Mouse (Mus musculus) testis, postnatal 10 days (tissue): Measurements from ENCODE around the gene Plcb1.
"Not testable (repeated sequence)": the region's sequence is repeated elsewhere in the genome, so short reads cannot be mapped to it uniquely, and the experiment has no call there.

Source experiments
- DNase-seq: peaks from one replicate; pipeline ENCODE4 v3.0.0; 2021; ENCODE audit warnings: low spot score

Gene Plcb1

GRCm38 (mm10) chr2:134972376-134972775, 186.5 kb downstream of the Plcb1 start:
- no peak for DNase-seq

- no peak for DNase-seq
Observed at GRCm38 (mm10) chr2:134974711-134975110, 188.8 kb downstream of the Plcb1 start.

GRCm38 (mm10) chr2:134976796-134977330, 191.0 kb downstream of the Plcb1 start:
- DNase-seq: peak; percentile 60

GRCm38 (mm10) chr2:134977641-134978040, 191.8 kb downstream of the Plcb1 start:
- DNase-seq: no peak

GRCm38 (mm10) chr2:134981394-134981793, 195.5 kb downstream of the Plcb1 start:
- DNase-seq: no peak

GRCm38 (mm10) chr2:134984884-134985283, 199.0 kb downstream of the Plcb1 start:
- no peak for DNase-seq

GRCm38 (mm10) chr2:134987978-134988377, 202.1 kb downstream of the Plcb1 start:
- DNase-seq: no peak

GRCm38 (mm10) chr2:134989650-134990292, 203.9 kb downstream of the Plcb1 start:
- no peak for DNase-seq

GRCm38 (mm10) chr2:135007134-135007533, 221.3 kb downstream of the Plcb1 start:
- no peak for DNase-seq

GRCm38 (mm10) chr2:135007885-135008284, 222.0 kb downstream of the Plcb1 start:
- DNase-seq: not testable (repeated sequence)

- DNase-seq: no peak
Observed at GRCm38 (mm10) chr2:135010371-135010770, 224.5 kb downstream of the Plcb1 start.

GRCm38 (mm10) chr2:135015501-135015900, 229.6 kb downstream of the Plcb1 start:
- no peak for DNase-seq

GRCm38 (mm10) chr2:135018275-135018674, 232.4 kb downstream of the Plcb1 start:
- DNase-seq: no peak

GRCm38 (mm10) chr2:135018708-135019107, 232.8 kb downstream of the Plcb1 start:
- DNase-seq: no peak

GRCm38 (mm10) chr2:135019588-135019987, 233.7 kb downstream of the Plcb1 start:
- no peak for DNase-seq

- no peak for DNase-seq
Observed at GRCm38 (mm10) chr2:135029288-135029687, 243.4 kb downstream of the Plcb1 start.

- DNase-seq: no peak
Observed at GRCm38 (mm10) chr2:135029700-135030099, 243.8 kb downstream of the Plcb1 start.

GRCm38 (mm10) chr2:135035640-135036260, 249.9 kb downstream of the Plcb1 start:
- no peak for DNase-seq

GRCm38 (mm10) chr2:135048791-135049190, 262.9 kb downstream of the Plcb1 start:
- DNase-seq: no peak

GRCm38 (mm10) chr2:135049283-135049682, 263.4 kb downstream of the Plcb1 start:
- DNase-seq: no peak

GRCm38 (mm10) chr2:135051540-135052288, 265.8 kb downstream of the Plcb1 start:
- DNase-seq: no peak

- DNase-seq: no peak
Observed at GRCm38 (mm10) chr2:135053391-135053790, 267.5 kb downstream of the Plcb1 start.

GRCm38 (mm10) chr2:135067419-135067818, 281.6 kb downstream of the Plcb1 start:
- DNase-seq: no peak
